Mouse (Mus musculus) duodenum, adult 2 months (tissue): Measurements from ENCODE around the gene Gria2. TPM values are rescaled to one million over a fixed set of nuclear protein-coding genes. Genes with fewer than 3 reads are reported as not detected.

Source experiments
- polyA plus RNA-seq: library from polyadenylated mRNA; depleted of rRNA; stranded (reverse); fragments of >200 nt; gene quantifications from 2 replicates; pipeline ENCODE4 v1.2.3, GENCODE M21; 2012; ENCODE audit warnings: low replicate concordance; rRNA removed

Gene Gria2
- polyA plus RNA-seq, result 0.04 TPM in 1 of 2 replicates, not detected in the other

GRCm38 (mm10) chr3:80802596-80803081 lies at the start of gene Gria2:
Gene Gria2 (minus strand): TSS chr3:80802835.

Other genes starting within 250 kb of the Gria2 start
- gene Glrb, start 110.8 kb upstream of the Gria2 start, polyA plus RNA-seq, result 0.04 and 0.06 TPM in 2 replicates
- 1.6 and 1.9 TPM in 2 replicates for gene Pdgfc, start 233.6 kb upstream of the Gria2 start, polyA plus RNA-seq